Mouse (Mus musculus) gastrocnemius, adult 18-20 months (tissue): ENCODE data around the gene Coq8a. TPM values are rescaled to one million over a fixed set of nuclear protein-coding genes. Genes with fewer than 3 reads are reported as not detected.

Experiments used
- DNase-seq: peaks from one replicate; pipeline ENCODE4 v3.0.0; 2021; ENCODE audit warnings: low spot score
- total RNA-seq, 2 experiments: library from RNA; stranded (reverse); gene quantifications; 2 replicates each; pipeline ENCODE4 v1.2.3; 2021

The Coq8a gene
- total RNA-seq, 2 experiments from 2014 or later: 1,142 to 1,473 TPM

- no peak for DNase-seq
These were observed 81.2 kb downstream of the Coq8a start for GRCm38 (mm10) chr1:180118233-180118632.

GRCm38 (mm10) chr1:180116525-180116924, 82.9 kb downstream of the Coq8a start:
- no peak for DNase-seq

Other genes starting within 250 kb of the Coq8a start
- gene Cdc42bpa, start 239.1 kb downstream of the Coq8a start, total RNA-seq: 10 to 100 TPM; 19.1 to 25.7 TPM
- 1 to 10 TPM; 8.2 to 8.4 TPM for gene Psen2, start 63.8 kb upstream of the Coq8a start, total RNA-seq
- gene Itpkb, start 130.9 kb upstream of the Coq8a start, total RNA-seq: 10 to 100 TPM; 11.3 to 21.8 TPM